Mouse (Mus musculus): ENCODE data around the gene Pde4c. TPM values are rescaled to one million over a fixed set of nuclear protein-coding genes. Genes with fewer than 3 reads are reported as not detected.
A peak's percentile ranks its signal among the peaks of the same experiment; 100 is the strongest.

Pde4c gene
- polyA plus RNA-seq, 1 experiment from 2014 or later: 0.40 TPM

- no peak for ATAC-seq (ENCODE audit: low FRiP score)
- peaks cover 83% of the 10 kb centered on the region for H3K27me3 ChIP-seq (replicated peaks)
Observed at GRCm38 (mm10) chr8:70746676-70747075, 23.2 kb downstream of the Pde4c start.

GRCm38 (mm10) chr8:70747211-70747890 is 23.8 kb downstream of the Pde4c start:
- no peak overlapping the region for H3K4me3 ChIP-seq (replicated peaks)
- H3K4me1 ChIP-seq: peaks cover 18% of the 10 kb centered on the region
- 86% methylated on average over 18 of the region's 18 CpGs for WGBS
- no peaks in the 10 kb centered on the region for H3K36me3 ChIP-seq
- H3K4me2 ChIP-seq: no peak overlapping the region
- peaks cover 76% of the 10 kb centered on the region for H3K27me3 ChIP-seq (replicated peaks)
- no peak for ATAC-seq (ENCODE audit: low FRiP score)
- H3K27ac ChIP-seq (replicated peaks): no peak overlapping the region
- no peak overlapping the region for H3K9ac ChIP-seq (replicated peaks)
- no peaks in the 10 kb centered on the region for H3K9me3 ChIP-seq (replicated peaks)

More at GRCm38 (mm10) chr8:70746676-70747075, 23.2 kb downstream of the Pde4c start:
- Histone ChIP-seq H3K36me3 (no peaks in the 10 kb centered on the region), H3K9me3 (replicated peaks) (no peaks in the 10 kb centered on the region), H3K27ac (replicated peaks) (no peak overlapping the region), H3K4me1 (peaks cover 18% of the 10 kb centered on the region), H3K4me2 (no peak overlapping the region), H3K9ac (replicated peaks) (no peak overlapping the region), H3K4me3 (replicated peaks) (no peak overlapping the region)
- WGBS: 77% methylated on average over 9 of the region's 9 CpGs

GRCm38 (mm10) chr8:70748246-70749096 is 25.0 kb downstream of the Pde4c start:
- ATAC-seq (ENCODE audit: low FRiP score): no peak
- Histone ChIP-seq H3K36me3 (no peaks in the 10 kb centered on the region), H3K4me3 (replicated peaks) (no peak overlapping the region), H3K27ac (replicated peaks) (no peak overlapping the region), H3K27me3 (replicated peaks) (peaks cover 65% of the 10 kb centered on the region), H3K4me2 (no peak overlapping the region), H3K9ac (replicated peaks) (no peak overlapping the region), H3K4me1 (peaks cover 17% of the 10 kb centered on the region), H3K9me3 (replicated peaks) (no peaks in the 10 kb centered on the region)
- WGBS: 89% methylated on average over 23 of the region's 23 CpGs

- H3K4me3 ChIP-seq (replicated peaks): no peak overlapping the region
- peaks cover 10% of the 10 kb centered on the region for H3K4me1 ChIP-seq
- WGBS: 84% methylated on average over 19 of the region's 19 CpGs
- peaks cover 58% of the 10 kb centered on the region for H3K27me3 ChIP-seq (replicated peaks)
- H3K9me3 ChIP-seq (replicated peaks): no peaks in the 10 kb centered on the region
- no peak for ATAC-seq (ENCODE audit: low FRiP score)
- H3K4me2 ChIP-seq: no peak overlapping the region
- H3K9ac ChIP-seq (replicated peaks): no peak overlapping the region
- no peak overlapping the region for H3K27ac ChIP-seq (replicated peaks)
- H3K36me3 ChIP-seq: no peaks in the 10 kb centered on the region
Observed at GRCm38 (mm10) chr8:70749097-70749674, 25.7 kb downstream of the Pde4c start.

GRCm38 (mm10) chr8:70750128-70750680 is 26.7 kb downstream of the Pde4c start:
- no peak for ATAC-seq (ENCODE audit: low FRiP score)
- Histone ChIP-seq H3K4me1 (peaks cover 11% of the 10 kb centered on the region), H3K4me3 (replicated peaks) (no peak overlapping the region), H3K9ac (replicated peaks) (no peak overlapping the region), H3K27me3 (replicated peaks) (peaks cover 47% of the 10 kb centered on the region), H3K4me2 (no peak overlapping the region), H3K27ac (replicated peaks) (no peak overlapping the region), H3K9me3 (replicated peaks) (no peaks in the 10 kb centered on the region), H3K36me3 (no peaks in the 10 kb centered on the region)
- WGBS: 91% methylated on average over 13 of the region's 13 CpGs

- no peak for ATAC-seq (ENCODE audit: low FRiP score)
- peaks cover 30% of the 10 kb centered on the region for H3K4me1 ChIP-seq
- no peak overlapping the region for H3K4me2 ChIP-seq
- no peak overlapping the region for H3K9ac ChIP-seq (replicated peaks)
- peaks cover 15% of the 10 kb centered on the region for H3K36me3 ChIP-seq
- no peaks in the 10 kb centered on the region for H3K9me3 ChIP-seq (replicated peaks)
- H3K27me3 ChIP-seq (replicated peaks): peaks cover 28% of the 10 kb centered on the region
- no peak overlapping the region for H3K4me3 ChIP-seq (replicated peaks)
- 0 out of 2 replicates have a peak overlapping the region, but pooled peaks have one; percentile 0 for H3K27ac ChIP-seq (replicated peaks)
- WGBS: 38% methylated on average over 11 of the region's 11 CpGs
Observed at GRCm38 (mm10) chr8:70752000-70752764, 28.7 kb downstream of the Pde4c start.

GRCm38 (mm10) chr8:70753151-70753550 is 29.6 kb downstream of the Pde4c start:
- H3K4me2 ChIP-seq: peak overlapping the region; percentile 9
- peaks cover 19% of the 10 kb centered on the region for H3K27me3 ChIP-seq (replicated peaks)
- WGBS: 33% methylated on average over 21 of the region's 21 CpGs
- H3K9me3 ChIP-seq (replicated peaks): no peaks in the 10 kb centered on the region
- no peak for ATAC-seq (ENCODE audit: low FRiP score)
- 0 out of 2 replicates have a peak overlapping the region, but pooled peaks have one; percentile 92 for H3K27ac ChIP-seq (replicated peaks)
- peaks cover 38% of the 10 kb centered on the region for H3K4me1 ChIP-seq
- peaks cover 24% of the 10 kb centered on the region for H3K36me3 ChIP-seq
- 0 out of 2 replicates have a peak overlapping the region, but pooled peaks have one; percentile 18 for H3K9ac ChIP-seq (replicated peaks)
- no peak overlapping the region for H3K4me3 ChIP-seq (replicated peaks)

- peak; percentile 97 for ATAC-seq (ENCODE audit: low FRiP score)
- Histone ChIP-seq H3K36me3 (peaks cover 32% of the 10 kb centered on the region), H3K4me1 (peaks cover 46% of the 10 kb centered on the region), H3K27ac (replicated peaks) (peak within 1 kb of the TSS; percentile 92), H3K27me3 (replicated peaks) (peaks cover 9% of the 10 kb centered on the region; the same call in 1 of the 2 replicates), H3K4me2 (peak within 1 kb of the TSS; percentile 73), H3K4me3 (replicated peaks) (peak within 1 kb of the TSS; percentile 69), H3K9me3 (replicated peaks) (no peaks in the 10 kb centered on the region), H3K9ac (replicated peaks) (peak within 1 kb of the TSS; percentile 78)
- WGBS: 9% methylated on average over 37 of the region's 37 CpGs
Observed at GRCm38 (mm10) chr8:70754043-70754870, 30.7 kb downstream of the Pde4c start, which contains the start of gene Rab3a. TSS of gene Rab3a (plus strand) at chr8:70754679.

- H3K4me1 ChIP-seq: peaks cover 54% of the 10 kb centered on the region
- H3K27me3 ChIP-seq (replicated peaks): 0 out of 2 replicates have a peak, but pooled peaks cover under 1% of the 10 kb centered on the region
- peak overlapping the region; percentile 92 for H3K27ac ChIP-seq (replicated peaks)
- H3K9ac ChIP-seq (replicated peaks): peak overlapping the region; percentile 78
- H3K9me3 ChIP-seq (replicated peaks): no peaks in the 10 kb centered on the region
- peaks cover 32% of the 10 kb centered on the region for H3K36me3 ChIP-seq
- WGBS: 10% methylated on average over 50 of the region's 50 CpGs
- peak; percentile 69 for ATAC-seq (ENCODE audit: low FRiP score)
- peak overlapping the region; percentile 69 for H3K4me3 ChIP-seq (replicated peaks)
- peak overlapping the region; percentile 73 for H3K4me2 ChIP-seq
Observed at GRCm38 (mm10) chr8:70754871-70755660, 31.5 kb downstream of the Pde4c start.
